Mouse (Mus musculus) neural tube, embryonic 11.5 days (tissue): ENCODE results near the gene Stxbp6. TPM values are rescaled to one million over a fixed set of nuclear protein-coding genes. Genes with fewer than 3 reads are reported as not detected.

Source experiments
- ATAC-seq: fragments of 200-750 bp; cut with Nextera tagmentation; 2 replicates; pipeline ENCODE4 v1.8.0; 2017; ENCODE audit warnings: moderate number of reproducible peaks, mild to moderate bottlenecking, moderate TSS enrichment, moderate library complexity; ENCODE audit not compliant: insufficient read depth, low FRiP score, low TSS enrichment
- DNase-seq: peaks from one replicate; pipeline ENCODE4 v3.0.0-alpha.2; 2015; ENCODE audit warnings: low spot score
- H3K27ac ChIP-seq: fragments of 300-500 bp; sonication (generic); 2 replicates; pipeline ENCODE4 v1.5.1; 2014; ENCODE audit warnings: low read depth, mild to moderate bottlenecking, low read length
- H3K27me3 ChIP-seq: fragments of 300-500 bp; sonication (generic); 2 replicates; pipeline ENCODE4 v1.6.1; 2014; ENCODE audit warnings: mild to moderate bottlenecking, low read length, mixed read lengths; ENCODE audit not compliant: control insufficient read depth, insufficient read depth
- H3K36me3 ChIP-seq: fragments of 300-500 bp; sonication (generic); 2 replicates; pipeline ENCODE4 v1.6.1; 2014; ENCODE audit warnings: mild to moderate bottlenecking, low read length, moderate library complexity, mixed read lengths; ENCODE audit not compliant: control insufficient read depth, insufficient read depth
- H3K4me1 ChIP-seq: fragments of 300-500 bp; sonication (generic); 2 replicates; pipeline ENCODE4 v1.6.1; 2014; ENCODE audit warnings: low read length, mixed read lengths; ENCODE audit not compliant: control insufficient read depth, insufficient read depth
- H3K4me2 ChIP-seq: fragments of 300-500 bp; sonication (generic); 2 replicates; pipeline ENCODE4 v1.6.1; 2014; ENCODE audit warnings: low read depth, mild to moderate bottlenecking, moderate library complexity
- H3K4me3 ChIP-seq: fragments of 300-500 bp; sonication (generic); 2 replicates; pipeline ENCODE4 v1.5.1; 2014; ENCODE audit warnings: low read depth, low read length
- H3K9ac ChIP-seq: fragments of 300-500 bp; sonication (generic); 2 replicates; pipeline ENCODE4 v1.6.1; 2014; ENCODE audit warnings: mild to moderate bottlenecking, low read length
- H3K9me3 ChIP-seq: fragments of 300-500 bp; sonication (generic); 2 replicates; pipeline ENCODE4 v1.6.1; 2016; ENCODE audit warnings: low read length; ENCODE audit not compliant: control insufficient read depth
- WGBS: fragments of 180-500 bp; shearing (Covaris S2); extraction: QIAGEN DNeasy Blood & Tissue Kit; methylation state at CpG from one replicate; pipeline ENCODE4 v1.1.7; 2014; 5-methylcytosine and 5-hydroxymethylcytosine counted together
- polyA plus RNA-seq: library from polyadenylated mRNA; unstranded; fragments of >200 nt; fragmentation: Nextera tagmentation; extraction: Ambion mirVana; gene quantifications from 2 replicates; pipeline ENCODE4 v1.2.1, GENCODE M21; 2014

Stxbp6 gene
- polyA plus RNA-seq, 1 experiment from 2014 or later: 11.9 TPM

DNA sequence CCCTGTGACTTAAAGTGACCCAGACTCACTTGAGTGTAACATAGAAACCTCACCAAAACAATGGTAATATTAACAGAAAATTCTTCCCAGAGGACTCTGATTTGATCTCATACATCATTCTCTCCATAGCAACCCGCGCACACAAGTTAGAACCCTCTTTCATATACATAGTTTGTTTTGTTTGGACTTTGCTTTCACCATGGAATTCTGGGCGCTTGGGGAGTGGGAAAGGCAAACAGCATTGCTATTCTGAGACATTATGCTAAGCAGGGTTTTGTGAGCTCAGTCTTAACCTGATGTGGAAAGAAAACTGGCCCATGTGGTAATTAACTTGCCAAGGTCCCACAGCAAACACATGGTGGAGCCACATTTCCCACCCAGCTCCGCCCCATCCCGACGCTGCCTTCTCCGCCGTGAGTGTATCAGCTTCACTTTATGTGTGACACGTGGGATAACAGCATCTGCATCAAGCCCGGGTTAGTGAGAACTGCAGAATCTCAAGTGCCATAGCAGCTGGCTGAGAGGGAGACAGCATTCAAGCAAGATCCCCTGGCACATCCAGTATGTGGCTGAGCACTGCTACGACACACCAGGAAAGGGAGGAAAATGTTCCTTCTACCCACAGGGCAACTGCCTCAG is 7.3 kb downstream of the Stxbp6 start:
- Histone ChIP-seq H3K27ac (0 out of 2 replicates have a peak overlapping the region, but pooled peaks have one; percentile 9), H3K9me3 (no peaks in the 10 kb centered on the region), H3K4me1 (no peaks in the 10 kb centered on the region), H3K4me3 (no peak overlapping the region), H3K9ac (no peak overlapping the region), H3K36me3 (no peaks in the 10 kb centered on the region), H3K27me3 (no peaks in the 10 kb centered on the region), H3K4me2 (no peak overlapping the region; the same call in 1 of the 2 replicates)
- ATAC-seq (peak; percentile 16; the same call in 1 of the 2 replicates), DNase-seq (peak; percentile 27)
- WGBS: 32% methylated on average over 11 of the region's 11 CpGs

DNA sequence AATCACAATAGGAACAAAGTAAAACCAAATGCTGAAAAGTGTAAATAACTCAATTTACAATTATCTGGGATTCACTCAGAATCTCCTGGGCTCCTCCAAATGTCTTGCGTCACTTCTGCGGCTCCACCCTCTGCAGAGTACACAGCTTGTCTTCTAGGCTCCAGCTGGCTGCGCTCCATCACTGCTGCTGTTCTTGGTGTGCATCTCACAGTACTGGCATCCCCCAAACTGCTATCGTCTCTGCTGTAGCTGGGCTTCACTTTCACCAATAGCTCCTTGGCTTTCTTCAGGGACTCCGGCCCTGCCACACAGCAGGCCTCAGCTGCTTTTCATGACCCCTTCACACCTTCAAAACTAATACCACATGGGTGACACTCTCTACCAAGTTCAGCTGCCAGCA is 10.9 kb downstream of the Stxbp6 start:
- Histone ChIP-seq H3K27ac (no peak overlapping the region), H3K4me2 (no peak overlapping the region), H3K9ac (no peak overlapping the region), H3K36me3 (no peaks in the 10 kb centered on the region), H3K27me3 (no peaks in the 10 kb centered on the region), H3K4me3 (no peak overlapping the region), H3K4me1 (no peaks in the 10 kb centered on the region), H3K9me3 (no peaks in the 10 kb centered on the region)
- ATAC-seq: no peak
- 81% methylated on average over 5 of the region's 5 CpGs for WGBS
- no peak for DNase-seq

DNA sequence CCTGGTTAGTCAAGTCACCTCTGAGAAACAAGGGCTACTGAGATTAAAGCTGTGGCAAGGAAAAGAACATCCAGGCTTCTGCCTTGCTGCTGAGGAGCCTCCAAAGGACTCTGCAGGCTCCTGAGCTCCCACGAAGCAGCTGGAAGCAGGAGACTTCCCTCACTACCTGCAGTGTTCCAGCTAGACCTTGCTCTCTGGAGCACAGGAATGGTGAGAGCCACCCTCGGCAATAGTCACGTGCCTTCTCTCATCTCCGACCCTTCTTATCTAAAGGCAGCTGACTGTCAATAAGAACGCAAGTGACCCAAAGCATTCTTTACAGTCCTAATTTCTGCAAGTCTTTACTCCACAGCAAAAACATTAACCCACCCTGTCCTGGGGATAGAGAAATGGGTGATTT is 13.2 kb downstream of the Stxbp6 start:
- no peaks in the 10 kb centered on the region for H3K27me3 ChIP-seq
- no peak overlapping the region for H3K27ac ChIP-seq
- no peaks in the 10 kb centered on the region for H3K9me3 ChIP-seq
- no peaks in the 10 kb centered on the region for H3K36me3 ChIP-seq
- no peak overlapping the region for H3K4me2 ChIP-seq
- ATAC-seq: no peak
- no peak overlapping the region for H3K4me3 ChIP-seq
- no peak for DNase-seq
- no peak overlapping the region for H3K9ac ChIP-seq
- H3K4me1 ChIP-seq: no peaks in the 10 kb centered on the region
- 79% methylated on average over 5 of the region's 5 CpGs for WGBS

DNA sequence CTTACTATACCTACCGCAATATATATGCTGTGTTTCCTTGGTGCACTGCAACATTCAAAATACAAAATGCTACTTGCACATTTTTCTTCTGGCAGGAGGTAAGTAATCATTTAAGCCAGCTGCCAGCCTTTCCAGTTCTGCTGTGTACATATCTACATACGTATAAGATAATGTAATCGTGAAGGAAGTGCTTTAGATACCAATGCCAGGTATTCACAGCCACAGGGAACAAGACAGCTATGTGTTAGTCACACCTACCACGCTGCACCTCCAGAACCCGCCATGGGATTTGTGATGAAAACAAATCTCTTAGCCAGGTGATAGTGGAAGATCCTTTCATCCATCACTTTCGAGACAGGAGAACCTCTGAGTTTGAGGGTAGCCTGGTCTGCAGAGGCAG is 13.7 kb downstream of the Stxbp6 start:
- ATAC-seq: no peak
- H3K27ac ChIP-seq: no peak overlapping the region
- H3K4me1 ChIP-seq: no peaks in the 10 kb centered on the region
- no peak overlapping the region for H3K4me2 ChIP-seq
- H3K27me3 ChIP-seq: no peaks in the 10 kb centered on the region
- WGBS: 89% methylated on average over 6 of the region's 6 CpGs
- no peaks in the 10 kb centered on the region for H3K9me3 ChIP-seq
- H3K4me3 ChIP-seq: no peak overlapping the region
- no peaks in the 10 kb centered on the region for H3K36me3 ChIP-seq
- no peak overlapping the region for H3K9ac ChIP-seq
- DNase-seq: no peak

DNA sequence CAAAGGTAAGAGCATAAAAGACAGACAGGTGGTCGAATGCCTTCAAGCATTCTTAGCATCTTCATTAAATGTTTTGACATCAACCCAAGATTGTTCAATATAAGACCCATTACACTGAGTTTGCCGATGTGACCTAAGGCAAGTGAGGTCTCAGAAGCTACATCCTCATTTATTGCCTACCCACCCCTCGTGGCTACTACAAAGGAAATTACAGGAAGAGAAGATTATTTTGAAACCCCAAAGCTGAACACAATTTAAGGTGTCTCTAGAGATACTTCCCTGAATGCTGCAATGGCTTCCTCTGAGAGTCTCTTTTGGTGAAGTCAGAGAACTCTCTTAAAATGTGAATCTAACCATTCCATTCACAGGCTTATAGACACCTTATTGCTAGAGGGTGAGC is 16.5 kb downstream of the Stxbp6 start:
- DNase-seq (no peak), ATAC-seq (no peak)
- H3K4me1 ChIP-seq: no peaks in the 10 kb centered on the region
- no peaks in the 10 kb centered on the region for H3K36me3 ChIP-seq
- no peaks in the 10 kb centered on the region for H3K27me3 ChIP-seq
- H3K27ac ChIP-seq: no peak overlapping the region
- no peak overlapping the region for H3K9ac ChIP-seq
- no peaks in the 10 kb centered on the region for H3K9me3 ChIP-seq
- H3K4me2 ChIP-seq: no peak overlapping the region
- 82% methylated on average over 3 of the region's 3 CpGs for WGBS
- no peak overlapping the region for H3K4me3 ChIP-seq

DNA sequence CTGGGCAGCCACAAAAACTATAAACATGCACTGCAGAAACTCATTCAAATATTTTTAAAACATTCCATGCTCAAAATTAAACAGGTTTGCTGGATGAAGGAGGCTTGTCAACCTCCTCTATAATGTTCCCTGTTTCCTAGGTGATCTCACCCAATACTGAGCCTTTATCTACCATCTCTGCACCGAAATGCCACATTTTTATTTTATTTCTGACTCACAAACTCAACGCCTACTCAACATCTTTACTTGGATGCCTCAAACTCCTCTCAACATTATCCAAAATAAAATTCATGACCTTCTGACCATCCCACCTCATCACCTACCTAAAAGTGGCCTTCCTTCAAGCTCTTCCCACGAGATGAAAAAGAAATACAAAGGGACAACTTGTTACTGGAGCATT is 18.1 kb downstream of the Stxbp6 start:
- Histone ChIP-seq H3K4me1 (no peaks in the 10 kb centered on the region), H3K36me3 (no peaks in the 10 kb centered on the region), H3K27ac (no peak overlapping the region), H3K9me3 (no peaks in the 10 kb centered on the region), H3K27me3 (no peaks in the 10 kb centered on the region), H3K4me2 (no peak overlapping the region), H3K4me3 (no peak overlapping the region), H3K9ac (no peak overlapping the region)
- DNase-seq (no peak), ATAC-seq (no peak)
- WGBS: 91% methylated on average over 3 of the region's 3 CpGs

DNA sequence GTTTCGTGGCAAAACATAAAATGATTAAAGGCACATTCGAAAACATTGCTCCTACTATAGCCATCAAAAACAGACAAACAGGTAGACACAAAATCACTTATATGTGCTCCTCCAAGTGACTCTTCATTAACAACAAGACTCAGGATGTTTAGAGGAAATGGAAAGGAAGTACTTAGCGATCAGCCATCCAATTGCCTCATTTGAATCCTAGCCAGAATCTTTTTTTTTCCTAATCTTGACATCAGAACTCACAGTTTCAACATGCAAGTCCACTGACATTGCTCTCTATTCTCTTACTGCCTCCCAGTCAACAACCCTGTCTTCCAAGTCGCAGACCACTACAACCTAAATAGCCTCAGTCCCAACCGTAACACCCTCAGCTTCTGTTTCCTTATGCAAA is 21.2 kb downstream of the Stxbp6 start:
- WGBS: 91% methylated on average over 5 of the region's 5 CpGs
- Histone ChIP-seq H3K36me3 (no peaks in the 10 kb centered on the region), H3K9me3 (no peaks in the 10 kb centered on the region), H3K4me1 (no peaks in the 10 kb centered on the region), H3K27me3 (no peaks in the 10 kb centered on the region), H3K9ac (no peak overlapping the region), H3K4me3 (no peak overlapping the region), H3K4me2 (no peak overlapping the region), H3K27ac (no peak overlapping the region)
- ATAC-seq (no peak), DNase-seq (no peak)

DNA sequence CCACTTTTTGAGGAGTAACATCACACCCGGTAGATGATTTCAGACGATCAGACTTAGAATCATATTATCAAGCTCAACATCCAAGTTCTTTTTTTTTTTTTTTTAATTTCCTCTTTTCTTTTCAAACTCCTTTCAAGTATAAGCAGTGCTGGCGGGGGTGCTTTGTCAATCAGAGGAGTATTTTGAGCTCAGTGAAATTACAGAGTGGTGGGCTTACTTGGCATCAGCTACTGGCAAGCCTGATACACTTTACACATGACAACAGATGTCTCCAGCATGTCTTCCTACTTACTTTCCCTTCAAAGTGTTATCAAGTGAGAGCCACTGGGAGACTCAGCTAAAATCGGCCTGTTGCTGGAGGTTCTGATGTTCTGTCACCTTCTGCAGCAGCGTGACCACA is 21.6 kb downstream of the Stxbp6 start:
- ATAC-seq: no peak
- DNase-seq: no peak
- H3K4me1 ChIP-seq: no peaks in the 10 kb centered on the region
- H3K9ac ChIP-seq: no peak overlapping the region
- no peaks in the 10 kb centered on the region for H3K9me3 ChIP-seq
- no peaks in the 10 kb centered on the region for H3K36me3 ChIP-seq
- H3K4me2 ChIP-seq: no peak overlapping the region
- H3K27ac ChIP-seq: no peak overlapping the region
- WGBS: 89% methylated on average over 5 of the region's 5 CpGs
- no peaks in the 10 kb centered on the region for H3K27me3 ChIP-seq
- no peak overlapping the region for H3K4me3 ChIP-seq

DNA sequence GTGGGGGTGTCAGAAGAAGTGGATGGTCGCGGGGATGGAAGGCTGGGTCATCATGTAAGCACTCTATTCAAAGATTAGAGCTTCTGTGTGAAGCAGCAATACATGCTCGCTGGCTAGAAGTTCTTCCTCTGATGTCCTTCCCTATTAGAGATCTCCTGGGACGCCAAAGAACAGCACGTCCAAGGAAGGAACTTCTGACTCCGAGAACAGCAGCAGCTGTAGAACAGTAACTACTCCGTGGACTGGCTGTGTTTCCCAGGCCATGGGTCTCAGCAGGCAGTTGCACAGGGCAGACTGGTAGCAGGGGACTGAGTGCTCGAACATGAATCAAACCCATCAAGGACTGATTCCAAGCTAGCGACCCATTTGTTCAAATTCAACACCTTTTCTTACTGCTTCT is 24.6 kb downstream of the Stxbp6 start:
- H3K9me3 ChIP-seq: no peaks in the 10 kb centered on the region
- 72% methylated on average over 9 of the region's 9 CpGs for WGBS

More for the DNA sequence above, 24.6 kb downstream of the Stxbp6 start:
- Histone ChIP-seq H3K36me3 (no peaks in the 10 kb centered on the region), H3K4me1 (no peaks in the 10 kb centered on the region), H3K4me3 (no peak overlapping the region), H3K27ac (no peak overlapping the region), H3K9ac (no peak overlapping the region), H3K4me2 (no peak overlapping the region), H3K27me3 (no peaks in the 10 kb centered on the region)
- DNase-seq (no peak), ATAC-seq (no peak)
